Mouse (Mus musculus): ENCODE data around the gene Acp6. TPM values are rescaled to one million over a fixed set of nuclear protein-coding genes. Genes with fewer than 3 reads are reported as not detected.

Acp6 gene
- total RNA-seq, 2 experiments from 2014 or later: 20.3 to 51.8 TPM

DNA sequence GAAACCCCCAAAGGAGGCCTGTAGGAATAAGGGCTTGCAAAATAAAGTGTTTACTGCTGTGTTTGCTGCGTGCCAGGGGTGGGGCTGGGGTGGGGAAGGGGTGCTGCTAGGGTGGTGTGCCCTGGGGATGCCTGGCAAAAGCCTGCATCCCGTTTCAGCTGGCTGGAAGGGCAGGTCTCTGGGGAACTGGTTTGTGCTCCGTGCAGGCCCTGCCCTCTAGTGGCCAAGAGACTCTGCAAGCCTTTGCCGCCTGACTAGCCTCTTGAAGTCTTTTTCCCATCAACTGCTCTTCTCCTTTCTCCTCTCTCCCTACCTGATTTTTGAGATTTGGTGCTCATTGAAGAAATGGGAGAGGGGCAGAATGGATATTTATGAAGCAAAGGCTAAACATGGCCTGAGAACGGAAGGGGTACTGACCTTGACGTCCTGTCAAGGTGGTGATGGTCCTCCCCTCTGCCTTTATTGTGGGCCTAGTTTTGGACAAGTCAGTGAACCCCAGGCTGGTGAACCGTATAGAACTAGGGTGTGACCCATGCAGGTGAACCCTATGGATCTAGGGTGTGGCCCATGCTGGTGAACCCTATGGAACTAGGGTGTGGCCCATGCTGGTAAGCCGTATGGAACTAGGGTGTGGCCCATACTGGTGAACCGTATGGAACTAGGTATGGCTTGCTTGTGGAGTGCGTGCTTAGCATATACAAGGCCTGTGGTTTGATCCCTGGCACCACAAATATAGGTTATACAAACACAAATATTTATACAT is 26.7 kb downstream of the Acp6 start:
- ATAC-seq (replicated peaks; ENCODE audit: poor library complexity, severe bottlenecking): peak; percentile 80

DNA sequence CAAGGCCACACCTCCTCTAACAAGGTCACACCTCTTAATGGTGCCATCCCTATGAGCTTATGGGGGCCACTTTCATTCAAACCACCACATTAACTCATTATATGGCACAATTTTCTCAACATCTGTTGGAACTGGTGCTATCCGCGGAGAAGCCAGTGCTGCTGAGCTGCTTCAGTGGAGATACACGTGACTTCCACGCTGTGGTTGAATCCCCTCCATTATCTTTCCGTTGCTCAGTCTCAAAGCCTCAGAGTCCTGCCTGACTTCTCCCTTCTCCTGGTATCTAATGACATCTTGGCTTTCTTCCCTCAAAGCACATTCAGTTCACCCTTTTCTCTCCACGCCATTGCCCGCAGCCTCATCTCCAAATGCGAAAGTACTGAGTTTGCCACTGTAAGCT is 38.0 kb downstream of the Acp6 start:
- no peak for ATAC-seq (replicated peaks; ENCODE audit: poor library complexity, severe bottlenecking)

DNA sequence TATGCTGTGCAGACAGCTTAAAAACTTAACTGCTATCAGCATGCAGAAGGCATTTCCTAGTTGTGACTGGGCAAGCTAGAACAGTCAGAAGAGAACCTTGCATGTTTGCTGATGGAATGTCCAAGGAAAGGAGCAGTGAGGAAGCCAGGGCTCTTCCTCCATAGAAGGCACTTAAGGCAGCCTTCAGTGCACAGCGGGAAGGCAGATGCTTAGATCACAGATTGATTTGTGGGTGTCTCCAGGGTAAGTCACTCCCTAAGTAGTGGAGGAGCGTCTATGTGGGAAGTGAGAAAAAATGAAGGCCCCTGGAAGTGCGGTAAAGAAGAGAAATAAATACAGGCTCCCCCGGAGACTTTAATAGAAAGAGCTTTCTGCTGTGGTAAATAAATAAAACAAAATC is 40.7 kb downstream of the Acp6 start:
- no peak for ATAC-seq (replicated peaks; ENCODE audit: poor library complexity, severe bottlenecking)

DNA sequence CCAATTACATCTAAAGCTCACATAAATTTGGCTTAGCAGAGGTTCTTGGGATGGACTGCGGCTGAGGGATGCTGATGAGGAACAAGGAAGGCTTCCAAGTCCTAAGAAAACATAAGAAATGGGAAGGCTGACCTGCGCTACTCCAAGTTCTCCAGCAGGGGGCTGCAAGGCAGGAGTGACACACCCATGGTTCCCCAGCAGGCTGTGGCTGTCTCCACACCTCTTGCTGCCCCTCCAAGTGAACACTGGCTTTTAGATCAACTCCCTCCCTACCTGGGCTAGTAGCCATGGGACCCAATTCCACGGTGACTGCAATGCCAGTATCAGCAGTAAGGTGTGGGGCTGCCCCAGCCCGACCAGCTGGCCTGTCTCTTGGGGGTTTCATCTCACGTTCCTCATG is 43.4 kb downstream of the Acp6 start:
- ATAC-seq (replicated peaks; ENCODE audit: poor library complexity, severe bottlenecking): peak; percentile 65

DNA sequence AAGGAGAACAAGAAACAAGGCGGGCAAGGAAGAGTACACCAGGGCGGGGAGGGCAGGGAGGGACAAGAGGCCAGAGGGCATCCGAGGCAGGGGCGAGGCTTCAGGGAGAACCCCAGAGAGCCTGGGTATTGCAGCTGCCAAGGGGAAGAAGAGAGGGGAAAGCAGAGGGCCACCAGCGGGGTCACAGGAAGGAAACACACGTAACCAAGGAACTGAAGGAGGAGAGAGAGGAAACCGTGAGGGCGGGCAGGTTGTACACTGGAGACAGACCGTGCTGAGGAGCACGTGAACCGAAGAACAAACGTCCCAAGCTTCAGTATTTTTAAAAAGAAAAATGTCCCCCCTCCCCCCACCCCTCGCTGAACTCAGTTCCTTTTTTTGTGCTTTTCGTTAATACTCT is 45.3 kb downstream of the Acp6 start:
- peak; percentile 84 for ATAC-seq (replicated peaks; ENCODE audit: poor library complexity, severe bottlenecking)

DNA sequence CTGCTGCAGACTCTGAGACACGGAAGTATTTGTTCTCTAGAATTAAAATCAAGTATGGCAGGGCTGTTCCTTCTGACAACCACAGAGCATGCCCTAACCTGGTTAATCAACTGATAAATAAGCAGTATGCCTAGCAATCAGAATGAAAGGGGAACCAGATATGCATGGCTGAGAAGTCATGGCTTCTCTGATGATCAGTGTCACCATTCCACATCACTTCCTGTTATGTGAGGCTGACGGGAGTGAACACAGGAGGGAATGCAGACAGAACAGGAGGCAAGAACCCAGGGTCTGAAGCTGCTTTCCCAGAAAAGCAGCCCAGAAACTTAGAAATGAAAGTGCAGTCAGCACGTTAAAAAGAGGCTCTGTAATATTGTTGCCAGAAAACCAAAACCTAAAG is 47.9 kb downstream of the Acp6 start:
- peak; percentile 12; the same call in 1 of the 2 replicates for ATAC-seq (replicated peaks; ENCODE audit: poor library complexity, severe bottlenecking)

DNA sequence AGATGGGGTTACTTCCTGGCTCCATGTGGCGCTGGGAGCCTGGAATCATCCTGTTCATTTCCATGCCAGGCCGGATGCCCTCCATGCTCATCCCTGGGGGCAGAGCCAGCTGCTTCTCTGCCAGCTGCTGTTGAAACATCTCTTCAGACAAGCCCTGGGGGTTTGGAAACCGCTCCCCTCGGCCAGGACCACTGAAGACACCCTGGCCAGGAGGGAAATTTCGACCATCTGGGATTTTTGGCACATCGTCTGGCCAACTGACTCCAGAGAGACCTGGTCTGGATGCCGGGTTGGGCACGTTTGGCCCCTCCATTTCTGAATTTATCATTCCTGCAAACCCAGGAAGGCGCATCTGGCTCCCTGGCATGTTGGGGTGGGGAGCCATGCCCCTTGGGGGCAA is 50.8 kb downstream of the Acp6 start:
- no peak for ATAC-seq (replicated peaks; ENCODE audit: poor library complexity, severe bottlenecking)

DNA sequence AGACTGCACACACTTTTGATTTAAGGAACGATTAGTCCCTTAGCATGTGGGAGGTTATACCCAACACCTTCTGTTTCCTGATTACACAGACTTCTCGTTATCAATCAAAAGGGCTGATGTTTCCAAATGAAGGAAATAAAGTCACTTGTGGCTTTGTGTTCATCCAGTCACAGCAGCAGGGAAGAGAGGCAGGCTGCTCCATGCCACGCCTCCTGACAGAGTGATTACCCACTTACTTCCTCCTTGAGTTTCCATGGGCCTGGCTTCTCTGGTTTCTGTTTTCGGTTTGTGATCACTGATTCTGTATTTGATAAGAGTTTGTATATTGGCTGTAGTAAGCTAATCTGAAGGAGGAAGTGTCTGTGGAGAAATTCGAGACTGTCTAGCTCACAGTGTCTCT is 52.6 kb downstream of the Acp6 start:
- peak; percentile 90 for ATAC-seq (replicated peaks; ENCODE audit: poor library complexity, severe bottlenecking)

DNA sequence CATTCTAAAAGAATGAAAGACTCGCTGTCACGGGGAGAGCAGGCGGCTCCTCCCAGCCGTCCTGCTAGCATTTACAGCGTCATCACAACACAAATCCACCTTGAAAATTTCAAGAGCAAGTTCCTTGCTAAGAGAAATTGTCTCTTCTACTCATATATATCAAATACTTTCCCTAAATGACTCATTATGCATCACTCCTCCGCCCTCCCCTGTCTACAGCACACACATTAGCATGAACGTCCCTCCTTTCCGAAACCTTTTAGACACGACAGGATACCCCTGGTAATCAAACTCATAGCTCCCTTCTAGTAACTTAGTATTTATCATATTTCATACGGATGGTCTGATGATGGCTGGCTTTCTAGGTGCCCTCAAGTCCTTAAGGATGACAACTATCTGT is 55.3 kb downstream of the Acp6 start:
- no peak for ATAC-seq (replicated peaks; ENCODE audit: poor library complexity, severe bottlenecking)

DNA sequence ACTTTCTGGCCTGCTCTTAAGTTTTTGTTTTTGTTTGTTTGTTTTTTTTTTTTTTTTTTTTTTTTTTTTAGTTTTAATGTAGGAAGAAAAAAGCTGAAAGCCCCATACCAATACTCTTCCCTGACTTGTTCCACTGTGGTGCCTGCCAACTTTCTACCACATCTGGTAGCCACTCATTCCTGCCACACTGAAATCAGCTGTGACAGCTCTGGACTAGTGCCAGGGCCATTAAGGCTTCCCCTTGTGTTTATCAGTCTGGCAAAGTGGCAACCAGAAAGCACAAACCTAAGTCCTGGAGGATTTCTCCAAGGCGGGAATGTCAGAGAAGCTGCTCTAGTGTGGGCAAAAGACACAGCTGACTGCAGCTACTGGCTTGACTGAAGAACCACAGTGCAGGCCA is 55.9 kb downstream of the Acp6 start:
- ATAC-seq (replicated peaks; ENCODE audit: poor library complexity, severe bottlenecking): no peak

DNA sequence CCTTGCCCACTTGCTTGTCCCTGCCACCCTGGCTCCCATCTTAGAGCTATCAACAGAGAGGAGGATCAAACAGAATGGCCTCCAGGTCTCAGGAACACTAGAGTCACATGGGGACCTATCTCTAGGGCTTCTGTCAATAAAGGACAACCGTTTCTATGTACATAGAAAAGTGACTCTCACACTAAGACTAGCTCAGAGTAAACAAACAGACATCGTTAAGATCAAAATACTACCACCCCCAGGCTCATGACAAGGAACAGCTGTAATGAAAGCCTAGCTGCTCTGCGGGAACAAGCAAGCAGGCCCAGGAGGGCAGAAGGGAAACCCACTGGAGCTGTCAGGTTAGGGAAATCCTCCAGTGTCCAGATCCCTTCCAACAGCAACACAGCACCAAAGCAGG is 56.9 kb downstream of the Acp6 start:
- ATAC-seq (replicated peaks; ENCODE audit: poor library complexity, severe bottlenecking): no peak

DNA sequence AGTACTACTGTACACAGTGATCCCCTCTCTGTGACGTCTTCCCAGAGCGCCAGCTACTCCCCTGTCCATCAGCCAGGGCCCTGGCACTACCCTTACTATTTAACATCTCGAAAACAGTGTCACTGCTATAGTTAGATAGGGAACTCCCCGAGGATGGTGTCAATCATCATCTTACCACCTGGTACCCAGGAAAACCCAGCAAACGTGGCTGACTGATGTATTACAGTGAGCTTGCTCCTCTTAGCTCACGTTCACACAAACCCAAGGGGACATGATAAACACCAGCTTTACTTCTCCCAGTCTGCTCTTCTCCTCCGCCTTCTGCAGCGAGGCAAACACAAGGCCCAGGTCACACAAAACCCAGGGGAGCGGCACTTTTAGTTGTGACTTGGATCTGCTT is 64.7 kb downstream of the Acp6 start:
- ATAC-seq (replicated peaks; ENCODE audit: poor library complexity, severe bottlenecking): no peak

DNA sequence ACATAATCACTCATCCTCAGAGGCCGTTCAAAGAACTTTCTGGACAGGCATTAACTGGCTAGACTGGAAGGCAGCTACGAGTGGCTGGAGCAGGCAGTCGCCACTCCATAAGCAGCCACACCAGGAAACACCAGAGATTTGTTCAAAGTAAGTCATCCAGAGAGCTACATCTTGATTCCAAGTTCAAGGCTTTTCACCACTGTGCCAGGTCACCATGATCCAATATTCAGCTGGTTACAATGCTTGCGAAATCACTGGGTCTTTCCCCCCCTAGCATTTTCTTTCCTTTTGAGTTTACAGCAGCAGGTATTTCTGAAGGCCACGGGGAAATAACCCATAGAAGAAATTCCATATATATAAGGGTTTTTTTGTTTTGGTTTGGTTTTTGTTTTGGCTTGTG is 66.7 kb downstream of the Acp6 start:
- no peak for ATAC-seq (replicated peaks; ENCODE audit: poor library complexity, severe bottlenecking)

DNA sequence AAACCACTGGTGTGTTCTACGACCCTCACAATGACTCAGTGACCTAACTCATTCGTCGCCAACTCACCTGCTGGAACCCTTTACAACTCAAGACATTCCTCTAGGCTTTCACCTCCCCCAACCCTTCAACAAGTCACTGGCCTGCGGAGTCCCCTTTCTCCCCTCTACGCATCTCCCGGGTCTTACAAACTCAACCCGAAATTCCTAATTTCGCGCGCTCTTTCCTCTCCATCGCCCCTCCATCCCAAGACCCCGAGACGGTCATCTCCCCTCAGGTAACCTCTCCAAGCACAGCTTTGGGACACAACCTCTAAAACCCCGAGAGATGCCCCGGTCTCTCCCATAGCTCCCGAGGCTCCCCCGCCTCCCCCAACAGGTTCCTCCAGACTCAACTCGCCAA is 68.1 kb downstream of the Acp6 start:
- no peak for ATAC-seq (replicated peaks; ENCODE audit: poor library complexity, severe bottlenecking)

Other genes with a start within 250 kb of the Acp6 start
- not detected in 2 replicates for gene Gja8, start 232.8 kb upstream of the Acp6 start, total RNA-seq (2014; fragmentation: Nextera tagmentation)
- gene Gja8, start 232.8 kb upstream of the Acp6 start, total RNA-seq (2017): not detected in 2 replicates
- gene Bcl9, start 139.1 kb downstream of the Acp6 start, total RNA-seq (2014; fragmentation: Nextera tagmentation): 25.3 and 43.8 TPM in 2 replicates
- gene Bcl9, start 139.1 kb downstream of the Acp6 start, total RNA-seq (2017): 3.5 and 6.2 TPM in 2 replicates

Measured in granulocyte monocyte progenitor cell, adult 5-6 weeks (primary cell).